Mouse (Mus musculus) lung, postnatal 0 days (tissue): ENCODE measurements around the gene Oas1f.
"Not testable (repeated sequence)": the region's sequence is repeated elsewhere in the genome, so short reads cannot be mapped to it uniquely, and the experiment has no call there.

Source experiments
- CTCF ChIP-seq: IDR thresholded peaks from 2 replicates; pipeline ENCODE4 v1.5.1; 2016; ENCODE audit warnings: antibody characterized with exemption, mild to moderate bottlenecking
- EP300 ChIP-seq: IDR thresholded peaks from 2 replicates; pipeline ENCODE4 v1.6.1; 2016; ENCODE audit warnings: antibody characterized with exemption, mild to moderate bottlenecking, control low read depth

- TF ChIP-seq CTCF, EP300: not testable (repeated sequence)
Observed at GRCm38 (mm10) chr5:120881681-120882080, 34.5 kb downstream of the Oas1f start.
